Mouse (Mus musculus) layer of hippocampus, postnatal 14 days (tissue): ENCODE data around the gene Gm11273. TPM values are rescaled to one million over a fixed set of nuclear protein-coding genes. Genes with fewer than 3 reads are reported as not detected.
A peak's percentile ranks its signal among the peaks of the same experiment; 100 is the strongest.
"Not testable (repeated sequence)": the region's sequence is repeated elsewhere in the genome, so short reads cannot be mapped to it uniquely, and the experiment has no call there.

Experiments
- DNase-seq, 2 experiments: peaks; one replicate each; pipeline ENCODE4 v3.0.0; 2021 to 2022; ENCODE audit warnings: low spot score in 2 of 2, mixed read lengths in 1 of 2
- long read RNA-seq, 2 experiments: library from polyadenylated mRNA; stranded (forward); transcript quantifications; one replicate each; pipeline ENCODE4 v2.0.0; 2021
- total RNA-seq, 2 experiments: library from RNA; stranded (reverse); gene quantifications; 2 replicates each; pipeline ENCODE4 v1.2.3; 2021

Gm11273 gene
- total RNA-seq, result 10 to 100 TPM; 64.8 to 76.7 TPM
- long read RNA-seq, experiment 1, transcript Gm11273-201 (1 exons, 390 nt), result major isoform, 56 of 56 reads
- long read RNA-seq, experiment 1, partial matches to known transcripts, result 0 of 56 reads
- long read RNA-seq, experiment 1, other reads (novel, unspliced or antisense), result 0 of 56 reads
- long read RNA-seq, experiment 2, transcript Gm11273-201 (1 exons, 390 nt), result major isoform, 149 of 149 reads
- long read RNA-seq, experiment 2, partial matches to known transcripts, result 0 of 149 reads
- long read RNA-seq, experiment 2, other reads (novel, unspliced or antisense), result 0 of 149 reads

DNA sequence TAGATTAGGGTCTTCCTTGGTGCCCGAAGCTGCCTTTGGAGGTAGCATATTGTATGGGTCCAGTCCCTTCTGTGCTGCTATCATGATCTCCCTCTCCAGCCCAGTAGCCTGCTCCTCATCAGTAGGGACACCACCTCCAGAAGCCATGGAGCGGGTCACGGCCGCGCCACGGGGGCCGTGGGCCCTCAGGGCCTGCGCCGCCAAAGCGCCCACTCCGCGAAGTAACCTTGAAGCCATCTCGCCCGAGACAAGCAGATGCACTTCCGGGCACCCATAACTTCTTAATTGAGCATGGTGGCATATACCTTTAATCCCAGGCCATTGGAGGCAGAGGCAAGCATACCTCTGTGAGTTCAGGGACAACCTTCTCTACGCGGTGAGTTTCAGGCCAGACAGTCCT, at the start of gene Gm11273:
Gm11273 (minus strand) TSS at position 237 of the 400 bp plus-strand sequence.
- DNase-seq, result not testable (repeated sequence)

DNA sequence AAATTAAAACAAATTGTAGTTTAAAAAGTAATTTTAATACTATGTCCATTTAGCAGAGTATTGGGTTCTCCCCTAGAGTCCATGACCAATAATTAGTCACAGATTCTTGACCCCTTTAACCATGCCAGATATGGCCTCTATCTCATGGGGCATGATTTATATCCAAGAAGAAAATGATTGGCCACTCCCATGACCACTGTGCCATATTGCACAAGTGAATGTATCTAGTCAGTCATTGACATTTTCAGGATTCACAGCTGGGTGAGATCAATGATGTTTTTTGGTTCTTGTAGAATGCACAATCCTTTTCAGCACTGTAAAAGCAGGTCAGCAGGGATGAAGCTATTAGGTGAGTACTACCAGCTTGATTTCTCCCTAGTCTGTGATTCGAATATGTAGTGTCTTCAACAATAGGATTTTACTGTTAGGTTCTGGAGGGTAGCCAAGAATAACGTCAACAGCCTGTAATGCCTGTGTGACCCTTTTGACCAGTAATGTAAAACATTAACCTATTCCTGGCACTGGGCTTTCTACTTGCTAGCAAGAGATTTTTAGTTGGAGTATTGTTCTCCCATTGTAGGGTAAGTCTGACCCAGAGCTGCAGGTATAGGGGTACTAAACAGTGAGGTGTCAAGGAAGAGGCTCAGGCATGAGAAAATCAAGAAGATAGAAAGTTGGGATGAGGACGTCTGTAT, 49.3 kb upstream of the Gm11273 start:
- DNase-seq, result no peak

DNA sequence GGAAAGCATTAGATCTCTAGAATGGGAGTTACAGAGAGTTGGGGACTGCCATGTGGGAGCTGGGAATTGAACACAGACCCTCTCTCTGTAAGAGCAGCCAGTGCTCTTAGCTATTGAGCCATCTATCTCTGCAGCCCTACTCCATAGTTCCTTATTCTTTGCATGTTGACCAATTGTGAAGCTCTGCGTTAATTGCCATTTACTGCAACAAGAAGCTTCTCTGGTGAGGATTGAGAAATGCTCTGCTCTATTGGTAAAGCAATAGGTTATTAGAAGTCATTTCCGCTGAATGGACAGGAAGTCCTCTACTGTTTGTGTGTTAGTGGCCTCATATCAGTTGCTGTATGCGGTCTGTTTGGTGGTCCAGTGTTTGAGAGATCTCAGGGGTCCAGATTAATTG, 48.3 kb upstream of the Gm11273 start:
- DNase-seq, result no peak

DNA sequence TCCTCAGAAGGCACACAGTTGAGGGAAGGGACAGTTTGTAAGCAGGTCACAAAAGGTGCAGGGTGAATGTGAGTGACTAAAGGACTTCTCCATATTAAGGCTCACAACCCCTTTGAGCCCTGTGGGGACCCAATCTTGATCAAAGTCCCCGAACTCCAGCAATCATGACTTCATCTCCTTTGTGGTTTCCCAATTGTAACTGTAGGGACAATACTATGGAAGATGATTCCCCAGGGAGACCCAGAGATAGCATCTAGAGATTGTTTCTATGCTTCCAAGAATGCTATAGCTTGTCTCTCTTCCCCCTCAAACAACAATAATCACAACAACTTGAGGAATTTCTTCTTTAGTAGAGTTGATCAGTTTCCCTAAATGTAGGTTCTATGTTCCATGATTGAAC, 41.5 kb upstream of the Gm11273 start, which contains the start of gene Olfr1366:
Olfr1366 (minus strand) TSS at position 101 of the 400 bp plus-strand sequence.
- DNase-seq, result no peak

DNA sequence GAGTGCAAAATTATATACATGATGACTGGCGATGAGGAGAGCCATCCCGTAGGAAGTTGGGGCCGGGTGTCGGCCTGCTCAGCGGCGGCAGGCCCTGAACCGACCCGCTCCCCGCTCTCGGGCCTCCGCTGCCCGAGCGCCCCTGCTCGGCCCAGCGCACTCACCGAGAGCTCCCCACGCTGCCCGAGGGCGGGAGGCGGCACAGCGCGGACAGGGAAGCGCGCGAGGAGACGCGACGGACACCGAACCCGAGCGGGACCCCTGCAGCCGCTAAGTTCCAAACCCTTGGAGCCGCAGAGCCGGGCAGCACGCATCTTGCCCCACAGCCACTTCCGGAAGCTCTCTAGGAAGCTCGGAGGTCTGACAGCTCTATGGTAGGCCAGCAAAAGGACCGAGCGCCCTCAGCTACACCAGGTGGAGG, 29.6 kb upstream of the Gm11273 start, which contains the start of gene Zkscan8:
Zkscan8 (minus strand) TSS at position 340 of the 421 bp plus-strand sequence.
- peak; percentile 87 to 88 for DNase-seq

DNA sequence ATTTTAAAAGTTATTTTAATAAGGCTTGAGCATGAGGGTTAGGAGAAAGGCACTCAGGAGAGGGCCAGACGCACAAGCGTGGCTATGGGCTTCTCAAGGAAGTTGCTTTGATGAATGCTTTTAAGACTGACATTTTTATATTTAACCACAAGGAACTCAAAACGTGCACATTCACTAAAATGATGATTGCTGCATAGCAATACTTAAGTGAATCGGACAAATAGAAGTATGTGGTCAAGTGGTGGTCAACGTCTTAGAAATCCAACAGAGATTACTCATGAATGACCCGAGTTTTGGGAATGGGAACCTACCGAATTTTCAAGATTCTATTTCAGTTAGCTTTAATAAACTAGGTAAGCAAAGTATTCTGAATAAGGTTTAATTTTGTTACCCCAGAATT, 28.9 kb upstream of the Gm11273 start:
- no peak for DNase-seq

DNA sequence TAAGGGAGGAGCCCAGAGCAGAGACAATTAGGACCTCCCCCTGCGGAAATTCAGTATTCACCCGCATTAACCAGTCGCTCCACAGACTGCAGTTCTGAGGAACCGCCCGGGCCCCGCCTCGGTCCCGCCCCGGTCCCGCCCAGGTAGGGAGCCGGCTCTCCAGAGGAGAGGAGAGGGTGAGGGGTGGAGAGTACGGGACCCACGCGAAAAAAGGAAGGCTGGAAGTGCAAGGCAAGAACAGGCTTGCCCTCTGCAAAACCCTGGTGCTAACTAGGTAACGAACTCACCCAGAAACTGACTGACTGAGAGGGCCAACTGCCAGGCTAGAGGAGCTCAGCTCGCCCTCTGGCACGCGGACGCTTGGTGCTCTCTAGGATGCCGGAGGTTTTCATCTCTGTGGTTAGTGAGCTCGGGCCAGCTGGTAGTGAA, 5.0 kb upstream of the Gm11273 start:
- DNase-seq, result peak; percentile 73 to 81

DNA sequence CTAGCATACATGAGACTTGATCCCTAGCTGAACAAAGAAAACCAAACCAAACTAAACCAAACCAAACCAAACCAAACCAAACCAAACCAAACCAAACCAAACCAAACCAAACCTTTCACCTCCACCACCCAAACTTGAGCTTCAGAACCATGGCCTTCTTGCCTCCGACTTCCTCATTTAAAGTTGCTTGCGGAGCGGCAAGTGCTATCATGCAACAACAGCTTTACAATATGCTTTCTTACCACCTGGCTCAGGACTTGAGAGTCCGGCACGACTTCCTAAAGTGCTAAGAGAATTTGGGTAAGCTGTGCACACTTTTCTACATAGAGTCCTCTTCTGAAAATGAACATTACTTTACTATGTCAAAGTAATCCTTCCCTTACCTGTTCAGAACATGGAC, 1.1 kb upstream of the Gm11273 start:
- DNase-seq, result no peak

DNA sequence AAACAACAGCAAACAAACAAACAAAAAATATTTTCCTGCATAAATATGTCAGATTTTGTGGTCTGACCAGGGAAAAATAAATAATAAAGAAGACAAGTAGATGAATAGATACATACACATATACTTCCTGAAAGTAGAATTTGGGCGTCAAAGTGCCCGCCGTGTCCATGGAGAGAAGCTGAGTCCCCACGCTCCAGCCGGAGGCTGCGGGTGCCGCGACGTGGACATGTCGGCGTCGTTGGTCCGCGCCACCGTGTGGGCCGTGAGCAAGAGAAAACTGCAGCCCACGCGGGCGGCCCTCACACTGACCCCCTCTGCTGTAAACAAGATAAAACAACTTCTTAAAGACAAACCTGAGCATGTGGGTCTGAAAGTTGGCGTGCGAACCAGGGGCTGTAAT, 6.1 kb downstream of the Gm11273 start, which contains the start of gene AK157302:
AK157302 (plus strand) TSS at position 144 of the 400 bp plus-strand sequence.
- DNase-seq, result no peak

DNA sequence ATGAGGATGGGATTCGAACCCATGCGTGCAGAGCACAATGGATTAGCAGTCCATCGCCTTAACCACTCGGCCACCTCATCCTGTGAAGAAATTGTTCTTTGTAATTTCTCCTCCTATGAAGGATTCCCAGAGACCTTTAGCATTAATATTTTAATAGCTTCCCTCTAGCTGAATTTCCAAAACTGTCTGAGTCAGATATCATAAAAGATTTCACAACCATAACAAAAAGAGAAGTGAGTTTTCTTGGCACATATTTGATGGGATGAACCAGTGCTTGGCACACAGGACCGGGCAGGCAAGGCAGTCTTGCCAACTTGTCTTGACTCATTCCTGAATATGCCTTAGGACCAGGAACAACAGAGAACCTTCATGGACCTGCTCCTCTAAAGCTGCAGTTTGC, 8.4 kb downstream of the Gm11273 start:
- no peak for DNase-seq

DNA sequence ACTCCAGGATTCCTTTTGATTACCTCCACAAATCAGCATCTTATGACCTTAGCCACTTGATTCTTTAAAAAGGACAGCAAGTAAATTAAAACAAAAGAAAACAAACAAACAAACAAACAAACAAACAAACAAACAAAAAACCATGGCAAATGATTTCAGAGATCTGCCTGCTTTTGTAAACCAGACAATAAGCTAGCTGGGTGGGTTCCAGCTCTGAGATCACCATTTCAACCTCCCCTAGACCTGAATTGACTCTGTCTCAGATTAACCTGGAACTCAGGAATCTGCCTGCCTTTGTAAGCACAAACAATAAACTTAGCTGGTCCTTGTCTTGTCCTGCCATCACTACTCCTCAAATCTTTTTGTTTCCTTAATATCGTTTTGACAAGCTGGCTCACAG, 14.3 kb downstream of the Gm11273 start:
- no peak for DNase-seq

DNA sequence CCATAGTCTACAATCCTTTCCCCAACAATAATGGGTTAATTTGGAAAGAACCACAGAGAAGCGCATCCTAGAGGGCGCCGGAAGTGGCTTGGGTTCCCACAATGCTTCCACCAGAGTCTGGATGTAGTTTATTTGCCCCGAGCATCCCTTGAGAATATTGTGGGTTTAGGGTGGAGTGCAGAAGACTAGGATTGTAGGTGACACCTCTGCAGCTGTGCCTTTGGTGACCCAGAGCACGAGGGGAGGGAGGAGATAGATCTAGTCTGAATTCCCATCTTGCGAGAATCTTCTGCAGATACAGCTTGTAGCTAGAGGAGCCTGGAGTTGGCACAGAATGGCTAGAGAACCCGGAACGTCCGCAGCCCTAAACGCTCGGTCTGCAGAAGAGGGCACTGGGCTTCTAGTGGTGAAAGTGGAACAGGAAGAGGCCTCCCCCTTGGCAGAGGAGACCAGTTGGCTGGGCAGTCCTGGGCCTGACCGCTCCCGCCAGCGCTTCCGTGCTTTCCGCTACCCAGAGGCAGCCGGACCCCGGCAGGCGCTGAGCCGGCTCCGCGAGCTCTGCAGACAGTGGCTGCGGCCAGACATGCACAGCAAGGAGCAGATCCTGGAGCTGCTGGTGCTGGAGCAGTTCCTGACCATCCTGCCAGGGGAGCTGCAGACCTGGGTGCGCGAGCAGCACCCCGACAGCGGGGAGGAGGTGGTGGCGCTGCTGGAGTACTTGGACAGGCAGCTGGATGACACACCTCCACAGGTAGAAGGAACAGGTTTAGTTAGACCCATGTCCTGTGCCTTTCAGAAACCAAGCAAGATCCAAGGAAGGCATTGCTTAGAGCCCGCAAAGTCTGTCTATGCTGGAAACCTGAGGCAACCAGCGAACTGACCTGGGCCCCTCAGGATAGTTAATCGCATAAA, 22.2 kb downstream of the Gm11273 start, which contains the start of the genes Zkscan4 and Gm10065:
Zkscan4 (plus strand) TSS at position 149 of the 912 bp plus-strand sequence.
Gm10065 (minus strand) TSS at position 683 of the 912 bp plus-strand sequence.
- peak; percentile 77 to 84 for DNase-seq

DNA sequence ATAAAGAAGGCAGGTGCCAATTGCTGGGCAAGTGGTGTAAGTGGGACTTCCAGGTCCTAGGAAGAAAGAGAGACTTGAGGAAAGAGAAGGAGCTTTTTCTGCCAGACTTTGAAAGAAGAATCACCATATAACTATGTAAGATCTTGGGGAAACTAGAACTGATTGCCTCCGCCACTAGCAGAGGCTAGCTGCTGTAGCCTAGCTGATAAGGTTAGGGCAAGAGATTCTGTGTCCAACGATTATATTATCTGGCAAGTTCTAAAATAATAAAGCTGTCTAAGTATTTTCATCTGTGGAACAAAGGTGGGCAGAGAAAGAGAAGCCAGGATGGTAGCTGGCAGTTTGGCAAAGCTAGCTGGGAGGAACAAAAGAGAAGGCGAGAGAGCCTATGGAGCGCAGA, 28.8 kb downstream of the Gm11273 start:
- DNase-seq, result no peak

DNA sequence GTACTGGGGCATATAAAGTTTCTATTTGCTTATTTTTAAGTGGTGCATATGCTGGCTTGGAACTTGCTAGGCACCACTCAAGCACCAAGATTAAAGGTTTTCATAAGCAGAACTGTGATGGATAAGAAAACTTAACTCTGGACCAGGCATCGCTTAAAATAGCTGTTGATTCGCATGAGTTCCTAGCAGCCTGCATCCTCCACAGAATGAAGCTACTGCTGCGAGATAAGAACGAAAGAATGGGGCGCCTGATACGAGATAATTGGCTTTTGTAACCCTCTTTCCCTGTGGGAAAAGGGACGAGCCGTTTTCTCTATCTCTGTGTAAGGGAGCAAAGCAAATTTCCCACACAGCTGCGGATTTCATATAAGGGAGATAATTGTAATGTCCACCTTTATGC, 32.1 kb downstream of the Gm11273 start:
- no peak for DNase-seq

DNA sequence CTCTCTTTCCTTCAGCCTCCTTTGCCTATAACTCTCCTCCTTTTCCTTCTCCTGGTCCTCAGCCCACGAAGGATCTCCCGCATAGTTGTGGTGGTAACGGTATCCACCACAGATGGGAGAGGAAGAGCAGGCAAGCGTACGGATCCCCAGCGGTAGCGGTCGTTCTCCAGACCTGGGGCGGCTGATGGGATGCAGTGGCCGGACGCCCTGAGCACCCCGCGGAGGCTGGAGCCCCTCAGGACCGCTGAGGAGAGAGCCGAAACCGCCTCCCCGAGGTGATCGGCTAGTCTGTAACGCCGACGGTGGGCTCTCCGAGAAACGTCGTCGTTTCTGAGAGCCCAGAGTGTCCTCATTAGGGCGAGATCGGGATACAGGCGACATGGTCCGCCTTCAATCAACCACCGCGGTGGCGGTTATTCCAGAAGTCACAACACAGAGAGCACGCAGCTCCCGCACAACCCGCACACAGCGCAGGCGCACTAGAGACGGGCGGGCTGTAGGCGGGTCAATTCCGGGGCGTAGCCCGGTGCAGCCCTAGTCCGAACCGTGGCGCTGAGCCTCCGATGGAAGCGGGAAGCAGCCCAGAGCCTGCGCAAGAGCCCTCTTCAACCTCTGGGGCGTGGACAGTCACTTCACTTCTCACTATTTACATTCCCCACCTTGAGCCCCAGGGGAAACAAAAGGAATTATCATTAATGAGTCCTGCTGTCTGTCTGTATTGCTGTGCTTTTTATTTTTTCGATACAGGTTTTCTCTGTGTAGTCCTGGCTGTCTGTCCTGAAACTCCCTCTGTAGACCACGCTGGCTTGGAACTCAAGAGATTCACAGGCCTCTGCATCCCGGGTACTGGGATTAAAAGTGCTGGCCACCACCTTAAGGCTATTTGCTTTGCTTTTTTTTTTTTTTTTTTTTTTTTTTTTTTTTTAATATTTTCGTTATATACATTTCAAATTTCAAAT, 32.9 kb downstream of the Gm11273 start, which contains the start of gene Nkapl:
Nkapl (minus strand) TSS at position 449 of the 959 bp plus-strand sequence.
- peak; percentile 61 to 76 for DNase-seq

DNA sequence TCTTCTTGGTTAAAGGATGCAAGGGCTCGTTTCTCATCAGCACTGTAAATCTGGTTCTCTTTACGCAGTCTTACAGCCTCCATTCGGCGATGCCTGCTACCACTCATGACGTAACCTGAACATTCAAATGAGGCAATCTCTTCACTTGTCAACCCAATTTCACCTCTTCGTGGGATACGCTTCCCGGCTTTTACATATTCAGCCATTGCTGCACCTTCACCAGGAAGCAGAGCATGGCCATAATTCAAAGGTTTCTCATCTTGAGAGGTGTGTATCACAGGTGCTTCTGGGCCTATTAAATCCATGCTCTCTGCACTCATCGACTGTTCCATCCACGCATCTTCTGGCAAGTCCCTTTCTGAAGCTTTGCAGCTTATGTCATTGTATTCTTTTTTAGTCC, 33.9 kb downstream of the Gm11273 start:
- DNase-seq, result no peak

DNA sequence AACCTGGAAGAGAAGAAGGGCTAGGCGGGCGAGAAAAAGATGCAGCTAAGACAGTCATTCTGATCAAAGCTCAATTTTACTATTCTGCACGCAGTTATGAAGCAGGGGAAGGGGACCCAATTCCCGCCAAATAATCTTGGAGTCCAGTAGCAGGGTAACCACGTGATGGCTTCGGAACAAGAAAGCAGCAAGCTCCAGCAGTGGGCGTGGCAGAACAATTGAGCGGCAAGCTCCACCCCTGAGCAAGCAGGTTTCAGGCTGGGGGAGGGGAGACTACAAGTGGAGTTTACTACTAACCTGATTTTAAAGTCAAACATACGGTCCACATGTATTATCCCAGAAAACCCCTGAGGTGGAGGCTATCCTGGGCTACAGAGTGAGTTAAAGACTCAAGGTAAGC, 38.7 kb downstream of the Gm11273 start:
- not testable (repeated sequence) for DNase-seq

DNA sequence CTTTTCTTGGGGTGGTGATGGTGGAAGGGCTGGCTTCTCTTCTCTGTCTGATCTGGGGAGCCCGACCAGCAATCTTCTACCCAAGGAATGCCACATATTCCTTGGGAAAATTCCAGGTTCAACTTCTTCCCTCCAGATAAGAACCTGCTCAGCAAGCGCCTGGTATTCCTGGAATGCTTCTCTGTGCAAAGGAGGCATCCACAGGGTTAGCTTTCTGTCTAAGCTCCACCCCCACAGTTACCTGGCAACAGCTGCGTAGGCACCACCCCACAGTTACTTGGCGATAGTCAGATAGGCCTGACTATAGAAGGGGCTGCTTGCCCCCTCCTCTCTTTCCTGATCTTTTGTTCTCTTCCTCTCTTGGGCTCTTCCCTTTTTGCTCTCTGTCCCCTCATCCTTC, 44.9 kb downstream of the Gm11273 start:
- no peak for DNase-seq

DNA sequence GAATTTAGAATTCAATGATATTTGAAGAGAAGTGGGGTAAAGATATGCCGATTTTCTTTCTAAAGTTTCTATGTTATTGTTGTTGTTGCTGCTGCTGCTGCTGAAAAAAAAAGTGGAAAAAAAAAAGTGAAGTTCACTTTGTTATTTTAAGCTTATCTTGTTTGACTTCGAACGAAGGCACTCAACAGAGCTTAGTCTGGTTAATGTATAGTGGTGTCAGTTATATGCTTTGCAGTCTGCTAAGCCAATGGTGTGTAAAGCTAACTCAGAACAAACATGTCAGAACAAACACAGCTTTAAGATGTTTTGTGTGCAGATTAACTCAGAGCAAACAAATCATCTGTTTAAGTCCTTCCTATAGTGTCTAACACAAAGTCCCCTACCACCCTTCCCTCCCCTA, 47.1 kb downstream of the Gm11273 start:
- no peak for DNase-seq

DNA sequence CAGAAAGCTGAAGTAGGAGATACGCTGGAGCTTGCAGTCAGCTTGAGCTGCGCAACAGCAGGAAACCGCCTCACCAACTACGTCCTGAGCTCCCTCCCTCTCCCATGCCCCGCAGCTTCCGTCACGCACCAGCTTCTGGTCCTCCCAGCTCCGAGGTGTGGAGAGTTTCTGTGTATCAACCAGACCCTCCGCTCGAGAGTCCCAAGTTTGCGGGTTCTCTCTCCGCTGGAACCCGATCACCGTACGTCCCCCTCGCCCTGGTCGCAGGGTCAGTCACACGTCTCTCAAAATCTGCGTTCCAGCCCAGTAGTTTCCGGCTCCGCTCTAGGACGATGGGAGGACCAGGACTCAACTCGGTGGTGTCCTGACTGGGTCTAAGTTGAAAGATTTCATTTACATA, 47.8 kb downstream of the Gm11273 start, which contains the start of gene Zscan26:
Zscan26 (minus strand) TSS at position 282 of the 400 bp plus-strand sequence.
- peak; percentile 84 to 85 for DNase-seq
